Comparison of ENCODE assay signal across 15 mouse cellular contexts in genomic region chr8:81080865-81081637, GRCm38 (mm10).
A peak's percentile ranks its signal among the peaks of the same experiment; 100 is the strongest.
DNase-seq lines count a peak whose midpoint lies in the region; ATAC-seq and TF ChIP-seq lines count a peak whose summit lies in the region.
"Had no signal": no experiment of that assay in that cellular context is flagged by ENCODE, and none has a peak within 500 bp of the region (broad histone marks: within the 10 kb centered on the region; RNA-seq: fewer than 3 reads in every experiment).

No protein-coding gene starts in this region.

- H3K4me1 ChIP-seq in hindbrain, embryonic 13.5 days (replicated peaks), result 0 out of 2 replicates have a peak, but pooled peaks cover 6% of the 10 kb centered on the region
- peaks cover 8% of the 10 kb centered on the region; the same call in 1 of the 2 replicates for H3K4me1 ChIP-seq in hindbrain, embryonic 10.5 days (replicated peaks)
- no peaks in the 10 kb centered on the region for H3K4me1 ChIP-seq in midbrain, postnatal 0 days (ENCODE audit: insufficient read depth, low read length)
- H3K4me1 ChIP-seq in midbrain, embryonic 16.5 days (ENCODE audit: control insufficient read depth, insufficient read depth, low read length), result no peaks in the 10 kb centered on the region
- no peaks in the 10 kb centered on the region for H3K4me1 ChIP-seq in neural tube, embryonic 15.5 days

- H3K36me3 ChIP-seq in hindbrain, embryonic 13.5 days, result no peaks in the 10 kb centered on the region
- H3K36me3 ChIP-seq in hindbrain, embryonic 10.5 days, result no peaks in the 10 kb centered on the region
- H3K36me3 ChIP-seq in midbrain, postnatal 0 days (ENCODE audit: insufficient read depth, low read length), result no peaks in the 10 kb centered on the region
- no peaks in the 10 kb centered on the region for H3K36me3 ChIP-seq in midbrain, embryonic 16.5 days (ENCODE audit: control insufficient read depth, insufficient read depth, low read length)
- no peaks in the 10 kb centered on the region for H3K36me3 ChIP-seq in neural tube, embryonic 15.5 days
- H3K36me3 ChIP-seq: embryonic facial prominence, embryonic 15.5 days had no signal

- no peak overlapping the region for H3K27ac ChIP-seq in hindbrain, embryonic 13.5 days
- no peak overlapping the region for H3K27ac ChIP-seq in hindbrain, embryonic 10.5 days
- H3K27ac ChIP-seq in midbrain, postnatal 0 days (ENCODE audit: low read depth, low read length), result no peak overlapping the region
- no peak overlapping the region for H3K27ac ChIP-seq in midbrain, embryonic 16.5 days (ENCODE audit: low read length)
- H3K27ac ChIP-seq in neural tube, embryonic 15.5 days (replicated peaks), result no peak overlapping the region
- H3K27ac ChIP-seq: embryonic facial prominence, embryonic 15.5 days had no signal

- H3K9ac ChIP-seq in hindbrain, embryonic 13.5 days, result no peak overlapping the region
- no peak overlapping the region for H3K9ac ChIP-seq in midbrain, postnatal 0 days (replicated peaks; ENCODE audit: low read length, poor library complexity, severe bottlenecking)
- H3K9ac ChIP-seq in midbrain, embryonic 16.5 days (ENCODE audit: low read depth, low read length), result no peak overlapping the region
- H3K9ac ChIP-seq in neural tube, embryonic 15.5 days (replicated peaks), result no peak overlapping the region
- H3K9ac ChIP-seq: embryonic facial prominence, embryonic 15.5 days had no signal

- H3K9me3 ChIP-seq in hindbrain, embryonic 13.5 days, result no peaks in the 10 kb centered on the region
- H3K9me3 ChIP-seq in hindbrain, embryonic 10.5 days, result no peaks in the 10 kb centered on the region
- no peaks in the 10 kb centered on the region for H3K9me3 ChIP-seq in midbrain, postnatal 0 days (ENCODE audit: low read length)
- no peaks in the 10 kb centered on the region for H3K9me3 ChIP-seq in midbrain, embryonic 16.5 days (replicated peaks; ENCODE audit: control insufficient read depth, low read length, poor library complexity, severe bottlenecking)
- H3K9me3 ChIP-seq in neural tube, embryonic 15.5 days (replicated peaks), result no peaks in the 10 kb centered on the region
- H3K9me3 ChIP-seq: embryonic facial prominence, embryonic 15.5 days had no signal

- WGBS in hindbrain, embryonic 13.5 days, result 61% methylated on average over 12 of the region's 12 CpGs
- WGBS in hindbrain, embryonic 10.5 days, result 73% methylated on average over 12 of the region's 12 CpGs
- WGBS in midbrain, postnatal 0 days, result 62% methylated on average over 12 of the region's 12 CpGs
- whole genome bisulfite sequencing in midbrain, embryonic 16.5 days, result 70% methylated on average over 12 of the region's 12 CpGs
- 68% methylated on average over 12 of the region's 12 CpGs for WGBS in neural tube, embryonic 15.5 days

- DNase-seq in cerebellum, postnatal 25 days, result peak; percentile 9 to 21
- DNase-seq in hindbrain, embryonic 10.5 days (ENCODE audit: low spot score), result no peak
- DNase-seq in midbrain, postnatal 0 days (ENCODE audit: low spot score), result no peak
- DNase-seq in right cerebral cortex, postnatal 25 days, result no peak
- DNase-seq: adrenal gland, adult 2 months; heart, adult 11 months; heart, postnatal 36 days; kidney, adult 9 months; thymus, adult 18-20 months had no signal

- no peak for TF ChIP-seq CTCF in midbrain, postnatal 0 days (IDR thresholded peaks at IDR 0.05)

- no peak overlapping the region for H3K4me3 ChIP-seq in hindbrain, embryonic 13.5 days
- H3K4me3 ChIP-seq in hindbrain, embryonic 10.5 days, result no peak overlapping the region
- H3K4me3 ChIP-seq in midbrain, postnatal 0 days (ENCODE audit: low read depth, low read length), result no peak overlapping the region
- H3K4me3 ChIP-seq in midbrain, embryonic 16.5 days (ENCODE audit: low read depth, low read length), result no peak overlapping the region
- H3K4me3 ChIP-seq in neural tube, embryonic 15.5 days (replicated peaks), result no peak overlapping the region
- H3K4me3 ChIP-seq: embryonic facial prominence, embryonic 15.5 days; myocyte had no signal

- no peak overlapping the region for H3K4me2 ChIP-seq in hindbrain, embryonic 13.5 days
- H3K4me2 ChIP-seq in midbrain, postnatal 0 days (ENCODE audit: low read depth, low read length, poor library complexity, severe bottlenecking), result no peak overlapping the region
- no peak overlapping the region for H3K4me2 ChIP-seq in midbrain, embryonic 16.5 days (ENCODE audit: low read length)
- H3K4me2 ChIP-seq in neural tube, embryonic 15.5 days, result no peak overlapping the region
- H3K4me2 ChIP-seq: embryonic facial prominence, embryonic 15.5 days had no signal

- H3K27me3 ChIP-seq in hindbrain, embryonic 13.5 days, result no peaks in the 10 kb centered on the region
- H3K27me3 ChIP-seq in hindbrain, embryonic 10.5 days (ENCODE audit: insufficient read depth, poor library complexity, severe bottlenecking), result no peaks in the 10 kb centered on the region
- no peaks in the 10 kb centered on the region for H3K27me3 ChIP-seq in midbrain, postnatal 0 days (ENCODE audit: insufficient read depth, low read length)
- H3K27me3 ChIP-seq in midbrain, embryonic 16.5 days (ENCODE audit: control insufficient read depth, insufficient read depth, low read depth, low read length), result no peaks in the 10 kb centered on the region
- H3K27me3 ChIP-seq in neural tube, embryonic 15.5 days (replicated peaks), result no peaks in the 10 kb centered on the region
- H3K27me3 ChIP-seq: embryonic facial prominence, embryonic 15.5 days had no signal

- no peak for ATAC-seq in cerebellum, adult (ENCODE audit: insufficient number of reproducible peaks, low FRiP score, low TSS enrichment)
- peak; percentile 52 for ATAC-seq in hindbrain, embryonic 13.5 days (ENCODE audit: low FRiP score)
- peak; percentile 34; the same call in 1 of the 2 replicates for ATAC-seq in midbrain, postnatal 0 days (ENCODE audit: low FRiP score)
- ATAC-seq in midbrain, embryonic 16.5 days, result no peak
- ATAC-seq in neural tube, embryonic 15.5 days (ENCODE audit: low FRiP score), result peak; percentile 41; the same call in 1 of the 2 replicates

Comparison
In these comparisons a context has a peak if more than half of its experiments do, and no peak if none do; other contexts are left out.
1. ATAC-seq: peak in hindbrain, embryonic 13.5 days (single experiment), midbrain, postnatal 0 days (single experiment) and neural tube, embryonic 15.5 days (single experiment); none in cerebellum, adult (single experiment) and midbrain, embryonic 16.5 days (single experiment).
2. DNase-seq: peak in cerebellum, postnatal 25 days (2 of 2); none in hindbrain, embryonic 10.5 days (single experiment), midbrain, postnatal 0 days (single experiment) and right cerebral cortex, postnatal 25 days (single experiment).